Mouse (Mus musculus) heart, embryonic 14.5 days (tissue): ENCODE measurements around the gene Macrod1. TPM values are rescaled to one million over a fixed set of nuclear protein-coding genes. Genes with fewer than 3 reads are reported as not detected.

Experiments used
- ATAC-seq: fragments of 200-750 bp; cut with Nextera tagmentation; 2 replicates; pipeline ENCODE4 v1.8.0; 2017; ENCODE audit warnings: low read depth, moderate TSS enrichment; ENCODE audit not compliant: insufficient number of reproducible peaks, insufficient read depth, low FRiP score
- H3K27ac ChIP-seq, 2 experiments: fragments of 200-500 bp in 1 of 2; fragments of 300-500 bp in 1 of 2; sonication (generic) in 1 of 2; replicated peaks in 1 of 2; 2 replicates each; pipeline ENCODE4 v1.5.1; 2012 to 2014; ENCODE audit warnings: low read depth in 2 of 2, low read length in 2 of 2, control low read depth in 1 of 2, mild to moderate bottlenecking in 1 of 2, mixed read lengths in 1 of 2; ENCODE audit not compliant: control insufficient read depth in 1 of 2, insufficient read depth in 1 of 2
- H3K27me3 ChIP-seq: fragments of 300-500 bp; sonication (generic); 2 replicates; pipeline ENCODE4 v1.6.1; 2014; ENCODE audit warnings: mild to moderate bottlenecking, low read length, control low read depth; ENCODE audit not compliant: control insufficient read depth, insufficient read depth
- H3K36me3 ChIP-seq: fragments of 300-500 bp; sonication (generic); 2 replicates; pipeline ENCODE4 v1.6.1; 2014; ENCODE audit warnings: mild to moderate bottlenecking, control low read depth, low read length, mixed read lengths; ENCODE audit not compliant: control insufficient read depth, insufficient read depth
- H3K4me1 ChIP-seq, 2 experiments: fragments of 200-500 bp in 1 of 2; fragments of 300-500 bp in 1 of 2; sonication (generic) in 1 of 2; 2 replicates each; pipeline ENCODE4 v1.6.1; 2012 to 2014; ENCODE audit warnings: low read length in 2 of 2, control low read depth in 1 of 2, mixed read lengths in 1 of 2; ENCODE audit not compliant: control insufficient read depth in 2 of 2, insufficient read depth in 2 of 2
- H3K4me2 ChIP-seq: fragments of 300-500 bp; sonication (generic); 2 replicates; pipeline ENCODE4 v1.6.1; 2014; ENCODE audit warnings: mild to moderate bottlenecking, low read length
- H3K4me3 ChIP-seq, 2 experiments: fragments of 200-500 bp in 1 of 2; fragments of 300-500 bp in 1 of 2; sonication (generic) in 1 of 2; 2 replicates each; pipeline ENCODE4 v1.5.1; 2012 to 2014; ENCODE audit warnings: low read length in 2 of 2, mild to moderate bottlenecking in 2 of 2, control low read depth in 1 of 2, low read depth in 1 of 2, moderate library complexity in 1 of 2; ENCODE audit not compliant: control insufficient read depth in 1 of 2, insufficient read depth in 1 of 2
- H3K9ac ChIP-seq: fragments of 300-500 bp; sonication (generic); 2 replicates; pipeline ENCODE4 v1.6.1; 2014; ENCODE audit warnings: mild to moderate bottlenecking, low read length
- H3K9me3 ChIP-seq: fragments of 300-500 bp; sonication (generic); 2 replicates; pipeline ENCODE4 v1.6.1; 2016; ENCODE audit warnings: low read length, control low read depth; ENCODE audit not compliant: control insufficient read depth
- WGBS: fragments of 180-500 bp; shearing (Covaris S2); extraction: QIAGEN DNeasy Blood & Tissue Kit; methylation state at CpG from one replicate; pipeline ENCODE4 v1.1.7; 2014; 5-methylcytosine and 5-hydroxymethylcytosine counted together
- polyA plus RNA-seq: library from polyadenylated mRNA; unstranded; fragments of >200 nt; fragmentation: Nextera tagmentation; extraction: Ambion mirVana; gene quantifications from 2 replicates; pipeline ENCODE4 v1.2.1, GENCODE M21; 2014

The Macrod1 gene
- polyA plus RNA-seq, 1 experiment from 2014 or later = 53.0 TPM

- Histone ChIP-seq H3K4me2 (peak overlapping the region; percentile 85), H3K27ac (peak overlapping the region; percentile 70 to 95; a peak in 3 of 4 replicates), H3K9ac (peak overlapping the region; percentile 91), H3K9me3 (no peaks in the 10 kb centered on the region), H3K36me3 (peaks cover 44% of the 10 kb centered on the region), H3K27me3 (no peaks in the 10 kb centered on the region), H3K4me1 (peaks cover 10 to 32% of the 10 kb centered on the region in 2 experiments), H3K4me3 (peak overlapping the region; percentile 67 to 90; a peak in 3 of 4 replicates)
- no peak for ATAC-seq
- 47% methylated on average over 2 of the region's 2 CpGs for WGBS
Observed at GRCm38 (mm10) chr19:7204898-7205297, 148.3 kb downstream of the Macrod1 start.

GRCm38 (mm10) chr19:7205326-7205725, 148.7 kb downstream of the Macrod1 start:
- Histone ChIP-seq H3K4me3 (peak overlapping the region; percentile 67 to 90), H3K4me2 (peak overlapping the region; percentile 85), H3K27ac (peak overlapping the region; percentile 70 to 95), H3K36me3 (peaks cover 40% of the 10 kb centered on the region), H3K9ac (peak overlapping the region; percentile 91), H3K4me1 (peaks cover 10 to 32% of the 10 kb centered on the region in 2 experiments), H3K27me3 (no peaks in the 10 kb centered on the region), H3K9me3 (no peaks in the 10 kb centered on the region)
- 19% methylated on average over 7 of the region's 7 CpGs for WGBS
- ATAC-seq = no peak

GRCm38 (mm10) chr19:7205753-7206736, 149.4 kb downstream of the Macrod1 start, which contains the start of gene Otub1:
TSS of gene Otub1 (minus strand) at chr19:7206316.
- H3K9ac ChIP-seq = peak within 1 kb of the TSS; percentile 91
- H3K4me2 ChIP-seq = peak within 1 kb of the TSS; percentile 85
- ATAC-seq = peak; percentile 94
- H3K9me3 ChIP-seq = no peaks in the 10 kb centered on the region
- peak within 1 kb of the TSS; percentile 95 to 99 for H3K27ac ChIP-seq
- peaks cover 10 to 32% of the 10 kb centered on the region in 2 experiments for H3K4me1 ChIP-seq
- H3K4me3 ChIP-seq = peak within 1 kb of the TSS; percentile 67 to 90
- no peaks in the 10 kb centered on the region for H3K27me3 ChIP-seq
- peaks cover 33% of the 10 kb centered on the region for H3K36me3 ChIP-seq
- under 1% methylated on average over 65 of the region's 79 CpGs for WGBS

GRCm38 (mm10) chr19:7209907-7210646, 153.5 kb downstream of the Macrod1 start:
- ATAC-seq = no peak
- Histone ChIP-seq H3K4me3 (no peak overlapping the region), H3K27ac (no peak overlapping the region), H3K4me1 (peaks cover 14 to 20% of the 10 kb centered on the region in 2 experiments), H3K9ac (no peak overlapping the region), H3K36me3 (peaks cover 37% of the 10 kb centered on the region), H3K9me3 (no peaks in the 10 kb centered on the region), H3K4me2 (no peak overlapping the region), H3K27me3 (no peaks in the 10 kb centered on the region)
- WGBS = 87% methylated on average over 7 of the region's 7 CpGs

- Histone ChIP-seq H3K4me1 (peaks cover 16 to 26% of the 10 kb centered on the region in 2 experiments), H3K4me3 (no peak overlapping the region), H3K27ac (no peak overlapping the region), H3K4me2 (no peak overlapping the region), H3K36me3 (peaks cover 51% of the 10 kb centered on the region), H3K9ac (no peak overlapping the region), H3K27me3 (no peaks in the 10 kb centered on the region), H3K9me3 (no peaks in the 10 kb centered on the region)
- ATAC-seq = no peak
- WGBS = 67% methylated on average over 1 of the region's 1 CpGs
Observed at GRCm38 (mm10) chr19:7212216-7212615, 155.6 kb downstream of the Macrod1 start.

- Histone ChIP-seq H3K4me1 (peaks cover 16 to 29% of the 10 kb centered on the region in 2 experiments), H3K4me2 (no peak overlapping the region), H3K27me3 (no peaks in the 10 kb centered on the region), H3K27ac (no peak overlapping the region), H3K9ac (no peak overlapping the region), H3K9me3 (no peaks in the 10 kb centered on the region), H3K36me3 (peaks cover 51% of the 10 kb centered on the region), H3K4me3 (no peak overlapping the region)
- WGBS = 87% methylated on average over 3 of the region's 3 CpGs
- ATAC-seq = no peak
Observed at GRCm38 (mm10) chr19:7213010-7213409, 156.4 kb downstream of the Macrod1 start.

GRCm38 (mm10) chr19:7214484-7214883, 157.9 kb downstream of the Macrod1 start:
- no peaks in the 10 kb centered on the region for H3K27me3 ChIP-seq
- 68% methylated on average over 5 of the region's 5 CpGs for WGBS
- H3K4me1 ChIP-seq = peaks cover 16 to 29% of the 10 kb centered on the region in 2 experiments
- H3K4me2 ChIP-seq = peak overlapping the region; percentile 84; the same call in 1 of the 2 replicates
- no peaks in the 10 kb centered on the region for H3K9me3 ChIP-seq
- no peak overlapping the region for H3K27ac ChIP-seq
- no peak overlapping the region for H3K4me3 ChIP-seq
- H3K9ac ChIP-seq = peak overlapping the region; percentile 21; the same call in 1 of the 2 replicates
- H3K36me3 ChIP-seq = peaks cover 51% of the 10 kb centered on the region
- no peak for ATAC-seq
